Mouse (Mus musculus) kidney, postnatal 0 days (tissue): ENCODE results near the gene St6gal1. TPM values are rescaled to one million over a fixed set of nuclear protein-coding genes. Genes with fewer than 3 reads are reported as not detected.
"Not testable (repeated sequence)": the region's sequence is repeated elsewhere in the genome, so short reads cannot be mapped to it uniquely, and the experiment has no call there.

Source experiments
- ATAC-seq: fragments of 200-750 bp; cut with Nextera tagmentation; replicated peaks from 2 replicates; pipeline ENCODE4 v1.8.0; 2017; ENCODE audit warnings: low read depth, moderate number of reproducible peaks, moderate TSS enrichment, moderate library complexity; ENCODE audit not compliant: low FRiP score
- DNase-seq: peaks from one replicate; pipeline ENCODE4 v3.0.0-alpha.2; 2016; ENCODE audit warnings: low spot score
- H3K27ac ChIP-seq: fragments of 300-500 bp; sonication (generic); 2 replicates; pipeline ENCODE4 v1.5.1; 2014; ENCODE audit warnings: mild to moderate bottlenecking
- H3K27me3 ChIP-seq: fragments of 300-500 bp; sonication (generic); 2 replicates; pipeline ENCODE4 v1.6.1; 2014; ENCODE audit warnings: low read length, mixed read lengths; ENCODE audit not compliant: insufficient read depth
- H3K36me3 ChIP-seq: fragments of 300-500 bp; sonication (generic); 2 replicates; pipeline ENCODE4 v1.6.1; 2014; ENCODE audit warnings: low read length, mixed read lengths; ENCODE audit not compliant: insufficient read depth
- H3K4me1 ChIP-seq: fragments of 300-500 bp; sonication (generic); replicated peaks from 2 replicates; pipeline ENCODE4 v1.6.1; 2014; ENCODE audit warnings: antibody characterized with exemption, low read length, mixed read lengths; ENCODE audit not compliant: insufficient read depth
- H3K4me2 ChIP-seq: fragments of 300-500 bp; sonication (generic); 2 replicates; pipeline ENCODE4 v1.6.1; 2014; ENCODE audit warnings: mild to moderate bottlenecking, low read length, moderate library complexity, mixed read lengths
- H3K4me3 ChIP-seq: fragments of 300-500 bp; sonication (generic); replicated peaks from 2 replicates; pipeline ENCODE4 v1.5.1; 2014; ENCODE audit warnings: low read depth, low read length
- H3K9ac ChIP-seq: fragments of 300-500 bp; sonication (generic); 2 replicates; pipeline ENCODE4 v1.6.1; 2014; ENCODE audit warnings: low read depth, low read length
- H3K9me3 ChIP-seq: fragments of 300-500 bp; sonication (generic); replicated peaks from 2 replicates; pipeline ENCODE4 v1.6.1; 2016; ENCODE audit warnings: low read length, inconsistent platforms, mixed read lengths
- CTCF ChIP-seq: IDR thresholded peaks from 2 replicates; pipeline ENCODE4 v1.5.1; 2016; ENCODE audit warnings: antibody characterized with exemption, low read depth, mild to moderate bottlenecking, moderate library complexity
- WGBS: fragments of 180-500 bp; shearing (Covaris S2); extraction: QIAGEN DNeasy Blood & Tissue Kit; methylation state at CpG from one replicate; pipeline ENCODE4 v1.1.7; 2014; 5-methylcytosine and 5-hydroxymethylcytosine counted together
- polyA plus RNA-seq: library from polyadenylated mRNA; unstranded; fragments of >200 nt; fragmentation: Nextera tagmentation; extraction: Ambion mirVana; gene quantifications from 2 replicates; pipeline ENCODE4 v1.2.1, GENCODE M21; 2015

Gene St6gal1
- polyA plus RNA-seq = 24.5 and 28.6 TPM in 2 replicates

DNA sequence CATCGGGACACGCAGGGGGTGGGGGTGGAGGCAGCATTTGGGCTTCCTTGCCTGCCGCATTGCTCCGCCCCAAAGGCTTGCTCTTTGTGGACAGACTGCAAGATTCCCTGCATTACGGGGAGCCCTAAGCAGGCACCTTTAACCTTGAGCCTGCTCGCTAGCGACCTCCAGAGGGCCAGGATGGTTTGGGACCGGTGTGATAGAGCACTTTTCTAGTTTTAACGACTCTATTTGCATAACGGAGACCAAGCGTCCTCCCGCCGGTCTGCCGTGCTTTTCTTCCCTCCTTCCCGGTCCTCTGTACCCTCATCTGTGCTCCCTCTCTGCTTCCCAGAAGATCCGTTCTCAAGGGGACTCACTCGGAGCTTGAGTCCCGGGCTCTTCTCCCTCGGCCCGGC, at the start of gene St6gal1:
Gene St6gal1, plus strand, starts transcription at position 70 of the 398 bp plus-strand sequence.
- Histone ChIP-seq H3K9me3 (no peaks in the 10 kb centered on the region), H3K27me3 (no peaks in the 10 kb centered on the region), H3K9ac (peak within 1 kb of the TSS; percentile 84), H3K4me3 (peak within 1 kb of the TSS; percentile 83), H3K27ac (peak within 1 kb of the TSS; percentile 87), H3K4me1 (peaks cover 12% of the 10 kb centered on the region; the same call in 1 of the 2 replicates), H3K4me2 (peak within 1 kb of the TSS; percentile 96), H3K36me3 (no peaks in the 10 kb centered on the region)
- TF ChIP-seq CTCF = peak; percentile 72
- WGBS = under 1% methylated on average over 20 of the region's 20 CpGs
- peak; percentile 80 for DNase-seq
- ATAC-seq = peak; percentile 72

- Histone ChIP-seq H3K27ac (no peak overlapping the region), H3K4me3 (no peak overlapping the region), H3K9me3 (no peaks in the 10 kb centered on the region), H3K9ac (no peak overlapping the region), H3K4me1 (no peaks in the 10 kb centered on the region), H3K36me3 (no peaks in the 10 kb centered on the region), H3K27me3 (no peaks in the 10 kb centered on the region), H3K4me2 (no peak overlapping the region)
- no peak for ATAC-seq
- TF ChIP-seq CTCF = no peak
- WGBS = 83% methylated on average over 5 of the region's 5 CpGs
- DNase-seq = no peak
Observed at GRCm38 (mm10) chr16:23174855-23175254, 49.7 kb upstream of the St6gal1 start.

DNA sequence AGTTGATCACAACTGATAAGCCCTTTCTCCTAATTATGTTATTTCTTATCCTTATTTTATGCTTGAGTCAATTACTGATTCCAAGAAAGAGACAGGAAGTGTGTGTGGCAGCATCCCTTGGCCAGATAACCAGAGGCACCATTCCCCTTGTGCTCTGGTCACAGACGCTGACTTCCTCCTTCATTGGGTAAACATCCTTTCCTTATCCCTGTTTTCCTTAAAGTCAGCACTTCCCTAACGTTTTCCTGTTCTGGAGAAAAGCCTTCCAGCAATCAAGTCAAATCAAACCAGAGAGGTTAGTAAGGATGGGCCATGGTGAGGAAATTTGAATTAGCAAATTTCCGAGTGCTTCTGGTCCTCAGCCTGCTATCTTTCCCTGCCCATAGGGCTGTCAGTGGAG, 48.6 kb upstream of the St6gal1 start:
- no peak for TF ChIP-seq CTCF
- Histone ChIP-seq H3K36me3 (no peaks in the 10 kb centered on the region), H3K4me1 (no peaks in the 10 kb centered on the region), H3K9ac (no peak overlapping the region), H3K4me2 (no peak overlapping the region), H3K4me3 (no peak overlapping the region), H3K27me3 (no peaks in the 10 kb centered on the region), H3K27ac (no peak overlapping the region), H3K9me3 (no peaks in the 10 kb centered on the region)
- 52% methylated on average over 3 of the region's 3 CpGs for WGBS
- ATAC-seq (no peak), DNase-seq (no peak)

DNA sequence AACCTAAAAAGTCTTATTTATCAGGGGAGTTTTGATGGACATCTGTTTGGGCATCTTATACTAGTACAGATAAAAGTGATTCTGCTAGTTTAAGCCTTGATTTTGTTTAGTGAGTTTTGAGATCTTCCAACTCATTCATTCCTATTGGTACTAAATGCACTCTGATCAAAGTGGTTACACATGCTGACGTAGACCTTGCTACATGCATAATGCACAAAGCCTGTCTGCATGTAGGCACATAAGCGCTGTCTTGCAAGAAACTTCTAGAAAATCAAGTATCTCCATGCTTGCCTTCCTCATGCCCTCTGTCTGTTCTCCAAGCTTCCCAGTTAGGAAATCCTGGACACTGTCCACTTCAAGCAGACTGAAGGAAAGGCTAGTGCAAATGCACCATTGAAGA, 46.7 kb upstream of the St6gal1 start:
- H3K4me1 ChIP-seq = no peaks in the 10 kb centered on the region
- H3K4me2 ChIP-seq = no peak overlapping the region
- H3K4me3 ChIP-seq = no peak overlapping the region
- TF ChIP-seq CTCF = no peak
- no peak for DNase-seq
- no peak for ATAC-seq
- H3K9me3 ChIP-seq = no peaks in the 10 kb centered on the region
- H3K27me3 ChIP-seq = no peaks in the 10 kb centered on the region
- H3K27ac ChIP-seq = no peak overlapping the region
- WGBS = 91% methylated on average over 2 of the region's 2 CpGs
- no peak overlapping the region for H3K9ac ChIP-seq
- H3K36me3 ChIP-seq = no peaks in the 10 kb centered on the region

GRCm38 (mm10) chr16:23178796-23179195, 45.7 kb upstream of the St6gal1 start:
- no peaks in the 10 kb centered on the region for H3K4me1 ChIP-seq
- H3K4me3 ChIP-seq = no peak overlapping the region
- ATAC-seq = no peak
- H3K27me3 ChIP-seq = no peaks in the 10 kb centered on the region
- H3K27ac ChIP-seq = no peak overlapping the region
- TF ChIP-seq CTCF = no peak
- H3K4me2 ChIP-seq = no peak overlapping the region
- no peak overlapping the region for H3K9ac ChIP-seq
- DNase-seq = no peak
- no peaks in the 10 kb centered on the region for H3K9me3 ChIP-seq
- no peaks in the 10 kb centered on the region for H3K36me3 ChIP-seq
- 81% methylated on average over 5 of the region's 5 CpGs for WGBS

DNA sequence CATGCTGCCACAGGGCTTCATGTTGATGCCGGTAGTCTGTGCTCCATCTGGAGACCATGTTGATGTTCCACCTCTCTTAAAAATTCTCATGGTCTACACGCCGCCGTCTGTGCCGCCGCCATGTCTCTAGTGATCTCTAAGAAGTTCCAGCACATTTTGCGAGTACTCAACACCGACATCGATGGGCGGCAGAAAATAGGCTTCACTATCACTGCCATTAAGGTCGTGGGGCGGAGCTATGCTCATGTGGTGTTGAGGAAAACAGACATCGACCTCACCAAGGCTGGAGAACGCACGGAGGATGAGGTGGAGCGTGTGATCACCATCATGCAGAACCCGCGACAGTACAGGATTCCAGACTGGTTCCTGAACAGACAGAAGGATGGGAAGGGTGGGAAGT, 45.1 kb upstream of the St6gal1 start:
- H3K4me3 ChIP-seq, DNase-seq, H3K4me1 ChIP-seq, H3K9ac ChIP-seq, H3K9me3 ChIP-seq, H3K36me3 ChIP-seq, H3K27ac ChIP-seq, H3K27me3 ChIP-seq, ATAC-seq, H3K4me2 ChIP-seq: not testable (repeated sequence)
- WGBS = 92% methylated on average over 18 of the region's 18 CpGs

- no peak for DNase-seq
- WGBS = 69% methylated on average over 4 of the region's 4 CpGs
- Histone ChIP-seq H3K9ac (no peak overlapping the region), H3K36me3 (no peaks in the 10 kb centered on the region), H3K9me3 (no peaks in the 10 kb centered on the region), H3K27me3 (no peaks in the 10 kb centered on the region), H3K27ac (no peak overlapping the region), H3K4me2 (no peak overlapping the region), H3K4me3 (no peak overlapping the region), H3K4me1 (no peaks in the 10 kb centered on the region)
- TF ChIP-seq CTCF = no peak
- no peak for ATAC-seq
Observed at GRCm38 (mm10) chr16:23181054-23181453, 43.5 kb upstream of the St6gal1 start.
